In genomic region chr2:36129051-36129450, GRCm38 (mm10) we compare ENCODE assay signal across 14 mouse cellular contexts. TPM values are rescaled to one million over a fixed set of nuclear protein-coding genes. Genes with fewer than 3 reads are reported as not detected.
"Had no signal": no experiment of that assay in that cellular context is flagged by ENCODE, and none has a peak within 500 bp of the region (broad histone marks: within the 10 kb centered on the region; RNA-seq: fewer than 3 reads in every experiment).

No protein-coding gene starts in this region.

- H3K9me3 ChIP-seq: limb, embryonic 12.5 days; liver, embryonic 13.5 days; midbrain, embryonic 13.5 days had no signal

- H3K4me2 ChIP-seq: limb, embryonic 12.5 days; liver, embryonic 13.5 days; midbrain, embryonic 13.5 days had no signal

- H3K27me3 ChIP-seq: limb, embryonic 12.5 days; liver, embryonic 13.5 days; midbrain, embryonic 13.5 days had no signal

- DNase-seq: kidney, adult 18-20 months; kidney, postnatal 10 days; kidney, postnatal 4 days; liver; liver, embryonic 13.5 days; liver, postnatal 0 days; right cerebral cortex, postnatal 14 days; thymus, adult 18-20 months; thymus, postnatal 14 days had no signal

- H3K27ac ChIP-seq: layer of hippocampus, adult 2 months; limb, embryonic 12.5 days; macrophage; midbrain, embryonic 13.5 days had no signal

- H3K9ac ChIP-seq: limb, embryonic 12.5 days; liver, embryonic 13.5 days; liver, postnatal 0 days; midbrain, embryonic 13.5 days had no signal

- H3K4me1 ChIP-seq: limb, embryonic 12.5 days; midbrain, embryonic 13.5 days had no signal

- ATAC-seq: liver, postnatal 0 days; midbrain, embryonic 13.5 days had no signal

- H3K4me3 ChIP-seq: layer of hippocampus, adult 2 months; limb, embryonic 12.5 days; liver, embryonic 13.5 days; midbrain, embryonic 13.5 days had no signal

RNA-seq across cellular contexts. Expression of gene Lhx6, which starts 23.8 kb away (rescaled TPM):
- polyA plus RNA-seq: macrophage; neural tube, embryonic 14.5 days had no signal
